Mouse (Mus musculus): ENCODE results near the gene Adrb1. TPM values are rescaled to one million over a fixed set of nuclear protein-coding genes. Genes with fewer than 3 reads are reported as not detected.
"Not testable (repeated sequence)": the region's sequence is repeated elsewhere in the genome, so short reads cannot be mapped to it uniquely, and the experiment has no call there.

Gene Adrb1
- polyA plus RNA-seq, 1 experiment from 2014 or later, result 0.76 TPM

DNA sequence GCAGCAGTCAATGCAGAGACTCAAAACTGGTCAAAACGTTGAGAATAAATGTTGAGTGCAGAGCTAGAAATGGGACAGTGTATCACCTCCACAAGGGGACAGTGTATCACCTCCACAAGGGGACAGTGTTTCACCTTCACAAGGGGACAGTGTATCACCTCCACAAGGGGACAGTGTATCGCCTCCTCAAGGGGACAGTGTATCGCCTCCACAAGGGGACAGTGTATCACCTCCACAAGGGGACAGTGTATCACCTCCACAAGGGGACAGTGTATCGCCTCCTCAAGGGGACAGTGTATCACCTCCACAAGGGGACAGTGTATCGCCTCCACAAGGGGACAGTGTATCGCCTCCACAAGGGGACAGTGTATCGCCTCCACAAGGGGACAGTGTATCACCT lies 56.5 kb downstream of the Adrb1 start:
- H3K9ac ChIP-seq (ENCODE audit: low read length); H3K4me3 ChIP-seq (ENCODE audit: low read depth, low read length); H3K27me3 ChIP-seq (replicated peaks; ENCODE audit: control insufficient read depth, insufficient read depth, low read length); H3K4me2 ChIP-seq (ENCODE audit: low read length); H3K36me3 ChIP-seq (ENCODE audit: control insufficient read depth, insufficient read depth, low read length); ATAC-seq (replicated peaks; ENCODE audit: low FRiP score, low TSS enrichment, low read depth); H3K27ac ChIP-seq (ENCODE audit: low read depth); H3K9me3 ChIP-seq (ENCODE audit: control insufficient read depth, low read length); DNase-seq (ENCODE audit: low spot score): not testable (repeated sequence)
- H3K4me1 ChIP-seq (replicated peaks; ENCODE audit: control insufficient read depth, insufficient read depth, low read length), result peaks cover 16% of the 10 kb centered on the region
- WGBS, result 93% methylated on average over 7 of the region's 7 CpGs

Other genes starting within 250 kb of the Adrb1 start
- gene Dclre1a, start 174.0 kb upstream of the Adrb1 start, polyA plus RNA-seq (2014; fragmentation: Nextera tagmentation; extraction: Ambion mirVana), result 23.9 and 26.0 TPM in 2 replicates
- 18.0 and 20.1 TPM in 2 replicates for gene Nhlrc2, start 173.9 kb upstream of the Adrb1 start, polyA plus RNA-seq (2014; fragmentation: Nextera tagmentation; extraction: Ambion mirVana)
- gene Ccdc186, start 100.0 kb downstream of the Adrb1 start, polyA plus RNA-seq (2014; fragmentation: Nextera tagmentation; extraction: Ambion mirVana), result 17.5 and 20.0 TPM in 2 replicates
- gene Tdrd1, start 104.0 kb downstream of the Adrb1 start, polyA plus RNA-seq (2014; fragmentation: Nextera tagmentation; extraction: Ambion mirVana), result 1.8 and 2.5 TPM in 2 replicates
- gene Vwa2, start 152.1 kb downstream of the Adrb1 start, polyA plus RNA-seq (2014; fragmentation: Nextera tagmentation; extraction: Ambion mirVana), result 1.8 and 2.1 TPM in 2 replicates

Data from intestine, embryonic 14.5 days (tissue).